Mouse (Mus musculus) gonadal fat pad, adult 2 months (tissue): Measurements from ENCODE around the gene Faf1. TPM values are rescaled to one million over a fixed set of nuclear protein-coding genes. Genes with fewer than 3 reads are reported as not detected.

Experiments
- polyA plus RNA-seq: library from polyadenylated mRNA; depleted of rRNA; stranded (reverse); fragments of >200 nt; gene quantifications from 2 replicates; pipeline ENCODE4 v1.2.3, GENCODE M21; 2012; rRNA removed

Faf1 gene
- polyA plus RNA-seq, 1 experiment: 11.1 TPM

Other genes starting within 250 kb of the Faf1 start
- 71.7 and 81.2 TPM in 2 replicates for gene Rnf11, start 191.9 kb upstream of the Faf1 start, polyA plus RNA-seq
- 0.15 TPM in 1 of 2 replicates, not detected in the other for gene 4930522H14Rik, start 145.3 kb upstream of the Faf1 start, polyA plus RNA-seq
- 59.5 and 75.6 TPM in 2 replicates for gene Cdkn2c, start 9.4 kb upstream of the Faf1 start, polyA plus RNA-seq